Mouse (Mus musculus) left cerebral cortex, postnatal 14 days (tissue): ENCODE data around the gene Kdm1b. TPM values are rescaled to one million over a fixed set of nuclear protein-coding genes. Genes with fewer than 3 reads are reported as not detected.
A peak's percentile ranks its signal among the peaks of the same experiment; 100 is the strongest.

ENCODE experiments used
- DNase-seq, 2 experiments: peaks; one replicate each; pipeline ENCODE4 v3.0.0; 2021 to 2022; ENCODE audit warnings: low spot score in 2 of 2, mixed read lengths in 1 of 2
- intact Hi-C: fragments of 180-260 bp; cut with DNase I; formaldehyde crosslinking; loops from one replicate; pipeline ENCODE4 v1.15.1; 2025
- total RNA-seq, 2 experiments: library from RNA; stranded (reverse); gene quantifications; 2 replicates each; pipeline ENCODE4 v1.2.3; 2021

Kdm1b gene
- total RNA-seq, 2 experiments from 2014 or later, result 10.4 to 12.3 TPM

GRCm38 (mm10) chr13:47104146-47104545 lies 60.8 kb downstream of the Kdm1b start:
- DNase-seq, result no peak
- intact Hi-C loops, result no loop called here

- peak; percentile 12 to 26 for DNase-seq
- intact Hi-C loops, result no loop called here
Observed at GRCm38 (mm10) chr13:47104856-47105541, 61.7 kb downstream of the Kdm1b start.

GRCm38 (mm10) chr13:47105711-47106579 lies 62.6 kb downstream of the Kdm1b start, which contains the start of gene Dek:
Gene Dek, minus strand, starts transcription at chr13:47106201.
- intact Hi-C loops, result no loop called here
- peak; percentile 83 to 84 for DNase-seq

GRCm38 (mm10) chr13:47106580-47106888 lies 63.2 kb downstream of the Kdm1b start:
- intact Hi-C loops, result no loop called here
- peak in 1 of 2 experiments; percentile 25 for DNase-seq

- DNase-seq, result no peak
- intact Hi-C loops, result no loop called here
Observed at GRCm38 (mm10) chr13:47109239-47109638, 65.9 kb downstream of the Kdm1b start.

GRCm38 (mm10) chr13:47111185-47111584 lies 67.9 kb downstream of the Kdm1b start:
- intact Hi-C loops, result no loop called here
- no peak for DNase-seq

GRCm38 (mm10) chr13:47112056-47112455 lies 68.8 kb downstream of the Kdm1b start:
- DNase-seq, result no peak
- intact Hi-C loops, result no loop called here

- intact Hi-C loops, result no loop called here
- DNase-seq, result no peak
Observed at GRCm38 (mm10) chr13:47112924-47113323, 69.6 kb downstream of the Kdm1b start.

- DNase-seq, result no peak
- intact Hi-C loops, result no loop called here
Observed at GRCm38 (mm10) chr13:47116000-47116399, 72.7 kb downstream of the Kdm1b start.

- intact Hi-C loops, result no loop called here
- no peak for DNase-seq
Observed at GRCm38 (mm10) chr13:47121333-47121889, 78.1 kb downstream of the Kdm1b start.

- peak in 1 of 2 experiments; percentile 56 for DNase-seq
- intact Hi-C loops, result no loop called here
Observed at GRCm38 (mm10) chr13:47122537-47123430, 79.5 kb downstream of the Kdm1b start, which contains the start of gene Rnf144b. Gene Rnf144b, plus strand, starts transcription at chr13:47122656.

- intact Hi-C loops, result no loop called here
- no peak for DNase-seq
Observed at GRCm38 (mm10) chr13:47124449-47124848, 81.2 kb downstream of the Kdm1b start.

GRCm38 (mm10) chr13:47124986-47125385 lies 81.7 kb downstream of the Kdm1b start:
- intact Hi-C loops, result no loop called here
- no peak for DNase-seq

GRCm38 (mm10) chr13:47125595-47125994 lies 82.3 kb downstream of the Kdm1b start:
- DNase-seq, result no peak
- intact Hi-C loops, result no loop called here

- DNase-seq, result no peak
- intact Hi-C loops, result no loop called here
Observed at GRCm38 (mm10) chr13:47129090-47129489, 85.8 kb downstream of the Kdm1b start.

- intact Hi-C loops, result no loop called here
- no peak for DNase-seq
Observed at GRCm38 (mm10) chr13:47133058-47133457, 89.8 kb downstream of the Kdm1b start.

GRCm38 (mm10) chr13:47134836-47135235 lies 91.5 kb downstream of the Kdm1b start:
- peak; percentile 49 to 53 for DNase-seq
- intact Hi-C loops, result no loop called here
